Mouse (Mus musculus): ENCODE results near the gene Hhip. TPM values are rescaled to one million over a fixed set of nuclear protein-coding genes. Genes with fewer than 3 reads are reported as not detected.
"Not testable (repeated sequence)": the region's sequence is repeated elsewhere in the genome, so short reads cannot be mapped to it uniquely, and the experiment has no call there.

Gene Hhip
- polyA plus RNA-seq, 1 experiment from 2014 or later, result 5.8 TPM

GRCm38 (mm10) chr8:79991420-79991819 lies 66.4 kb downstream of the Hhip start:
- H3K4me3 ChIP-seq; H3K9ac ChIP-seq; H3K9me3 ChIP-seq; H3K36me3 ChIP-seq; H3K27ac ChIP-seq; ATAC-seq (ENCODE audit: insufficient number of reproducible peaks, insufficient read depth, low FRiP score, low TSS enrichment); H3K4me2 ChIP-seq (replicated peaks); H3K27me3 ChIP-seq; H3K4me1 ChIP-seq: not testable (repeated sequence)
- WGBS, result 63% methylated on average over 1 of the region's 2 CpGs

- no peak overlapping the region for H3K4me3 ChIP-seq
- no peak for ATAC-seq (ENCODE audit: insufficient number of reproducible peaks, insufficient read depth, low FRiP score, low TSS enrichment)
- no peaks in the 10 kb centered on the region for H3K27me3 ChIP-seq
- H3K4me2 ChIP-seq (replicated peaks), result no peak overlapping the region
- H3K9me3 ChIP-seq, result no peaks in the 10 kb centered on the region
- no peaks in the 10 kb centered on the region for H3K4me1 ChIP-seq
- 29% methylated on average over 2 of the region's 2 CpGs for WGBS
- H3K27ac ChIP-seq, result no peak overlapping the region
- H3K36me3 ChIP-seq, result no peaks in the 10 kb centered on the region
- no peak overlapping the region for H3K9ac ChIP-seq
Measured at GRCm38 (mm10) chr8:79984946-79985345, 72.9 kb downstream of the Hhip start.

GRCm38 (mm10) chr8:79982144-79982543 lies 75.7 kb downstream of the Hhip start:
- Histone ChIP-seq H3K4me2 (replicated peaks) (no peak overlapping the region), H3K36me3 (no peaks in the 10 kb centered on the region), H3K27me3 (no peaks in the 10 kb centered on the region), H3K9me3 (no peaks in the 10 kb centered on the region), H3K4me1 (no peaks in the 10 kb centered on the region), H3K4me3 (no peak overlapping the region), H3K27ac (no peak overlapping the region), H3K9ac (no peak overlapping the region)
- WGBS, result 45% methylated on average over 4 of the region's 4 CpGs
- no peak for ATAC-seq (ENCODE audit: insufficient number of reproducible peaks, insufficient read depth, low FRiP score, low TSS enrichment)

GRCm38 (mm10) chr8:79966159-79966558 lies 91.6 kb downstream of the Hhip start:
- Histone ChIP-seq H3K36me3 (no peaks in the 10 kb centered on the region), H3K27ac (no peak overlapping the region), H3K9ac (no peak overlapping the region), H3K27me3 (no peaks in the 10 kb centered on the region), H3K4me1 (no peaks in the 10 kb centered on the region), H3K4me3 (no peak overlapping the region), H3K9me3 (no peaks in the 10 kb centered on the region), H3K4me2 (replicated peaks) (no peak overlapping the region)
- no peak for ATAC-seq (ENCODE audit: insufficient number of reproducible peaks, insufficient read depth, low FRiP score, low TSS enrichment)
- WGBS, result 68% methylated on average over 6 of the region's 6 CpGs

- WGBS, result 16% methylated on average over 3 of the region's 3 CpGs
- H3K9ac ChIP-seq, result no peak overlapping the region
Measured at GRCm38 (mm10) chr8:79952857-79953256, 104.9 kb downstream of the Hhip start.

GRCm38 (mm10) chr8:79950376-79950775 lies 107.4 kb downstream of the Hhip start:
- Histone ChIP-seq H3K27me3 (no peaks in the 10 kb centered on the region), H3K36me3 (no peaks in the 10 kb centered on the region), H3K4me3 (no peak overlapping the region), H3K9me3 (no peaks in the 10 kb centered on the region), H3K4me1 (no peaks in the 10 kb centered on the region), H3K27ac (no peak overlapping the region), H3K4me2 (replicated peaks) (no peak overlapping the region), H3K9ac (no peak overlapping the region)
- no peak for ATAC-seq (ENCODE audit: insufficient number of reproducible peaks, insufficient read depth, low FRiP score, low TSS enrichment)
- 81% methylated on average over 3 of the region's 3 CpGs for WGBS

More at GRCm38 (mm10) chr8:79952857-79953256, 104.9 kb downstream of the Hhip start:
- no peak for ATAC-seq (ENCODE audit: insufficient number of reproducible peaks, insufficient read depth, low FRiP score, low TSS enrichment)
- no peaks in the 10 kb centered on the region for H3K9me3 ChIP-seq
- H3K36me3 ChIP-seq, result no peaks in the 10 kb centered on the region
- no peaks in the 10 kb centered on the region for H3K4me1 ChIP-seq
- no peak overlapping the region for H3K4me3 ChIP-seq
- H3K4me2 ChIP-seq (replicated peaks), result no peak overlapping the region
- no peak overlapping the region for H3K27ac ChIP-seq
- no peaks in the 10 kb centered on the region for H3K27me3 ChIP-seq

DNA sequence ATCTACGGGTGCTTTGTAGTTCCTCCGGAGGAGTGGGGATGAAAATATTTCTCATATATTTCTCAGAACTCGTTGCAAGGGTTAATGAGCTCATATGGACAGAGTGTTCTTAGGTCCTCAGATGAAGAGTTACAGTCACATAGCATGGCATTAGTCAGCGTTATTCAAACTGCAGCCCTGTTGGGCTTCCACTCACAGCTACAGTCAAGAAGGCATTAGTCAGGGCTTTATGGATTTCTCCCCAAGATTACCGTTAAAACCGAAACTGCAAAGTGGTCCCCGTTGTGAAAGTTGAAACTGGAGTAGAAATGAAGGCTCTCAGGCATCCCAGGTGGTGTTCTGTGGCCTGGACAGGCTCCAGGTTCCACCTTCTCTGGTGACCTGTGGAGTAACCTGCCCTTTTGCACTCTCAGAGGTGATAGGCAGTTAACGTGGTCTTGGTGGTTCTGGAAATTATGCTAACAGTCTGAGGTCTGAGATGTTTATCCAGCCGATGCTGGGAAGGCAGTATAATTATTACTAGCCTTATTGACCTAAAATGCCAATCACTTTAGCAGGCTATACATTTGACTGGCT lies 112.2 kb downstream of the Hhip start:
- Histone ChIP-seq H3K27ac (no peak overlapping the region), H3K9ac (no peak overlapping the region), H3K4me2 (replicated peaks) (no peak overlapping the region), H3K4me3 (no peak overlapping the region), H3K9me3 (no peaks in the 10 kb centered on the region), H3K27me3 (no peaks in the 10 kb centered on the region), H3K36me3 (no peaks in the 10 kb centered on the region), H3K4me1 (no peaks in the 10 kb centered on the region)
- 65% methylated on average over 9 of the region's 9 CpGs for WGBS
- no peak for ATAC-seq (ENCODE audit: insufficient number of reproducible peaks, insufficient read depth, low FRiP score, low TSS enrichment)

DNA sequence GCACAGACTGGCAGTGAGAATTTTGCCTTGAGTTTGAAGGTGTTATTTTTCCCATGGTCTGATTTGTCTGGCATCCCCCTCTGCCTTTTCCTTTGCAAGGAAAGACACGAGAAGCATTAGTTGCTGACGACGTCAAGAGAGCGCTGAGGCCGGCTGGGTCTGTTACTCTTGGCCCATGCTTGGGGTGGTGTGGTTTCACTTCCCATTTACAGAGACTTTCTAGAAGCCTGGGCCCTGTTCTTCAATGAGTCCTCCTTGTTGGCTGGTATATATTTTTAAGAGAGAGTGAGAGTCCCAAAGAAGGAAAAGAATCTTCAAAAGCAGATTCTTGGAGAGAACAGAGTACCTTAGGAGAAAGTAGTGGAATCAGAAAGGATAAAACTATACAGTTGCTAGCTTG lies 116.7 kb downstream of the Hhip start:
- Histone ChIP-seq H3K4me2 (replicated peaks) (no peak overlapping the region), H3K27ac (no peak overlapping the region), H3K4me1 (peaks cover 9% of the 10 kb centered on the region), H3K27me3 (no peaks in the 10 kb centered on the region), H3K9me3 (no peaks in the 10 kb centered on the region), H3K4me3 (no peak overlapping the region), H3K36me3 (no peaks in the 10 kb centered on the region), H3K9ac (no peak overlapping the region)
- no peak for ATAC-seq (ENCODE audit: insufficient number of reproducible peaks, insufficient read depth, low FRiP score, low TSS enrichment)
- 91% methylated on average over 5 of the region's 5 CpGs for WGBS

DNA sequence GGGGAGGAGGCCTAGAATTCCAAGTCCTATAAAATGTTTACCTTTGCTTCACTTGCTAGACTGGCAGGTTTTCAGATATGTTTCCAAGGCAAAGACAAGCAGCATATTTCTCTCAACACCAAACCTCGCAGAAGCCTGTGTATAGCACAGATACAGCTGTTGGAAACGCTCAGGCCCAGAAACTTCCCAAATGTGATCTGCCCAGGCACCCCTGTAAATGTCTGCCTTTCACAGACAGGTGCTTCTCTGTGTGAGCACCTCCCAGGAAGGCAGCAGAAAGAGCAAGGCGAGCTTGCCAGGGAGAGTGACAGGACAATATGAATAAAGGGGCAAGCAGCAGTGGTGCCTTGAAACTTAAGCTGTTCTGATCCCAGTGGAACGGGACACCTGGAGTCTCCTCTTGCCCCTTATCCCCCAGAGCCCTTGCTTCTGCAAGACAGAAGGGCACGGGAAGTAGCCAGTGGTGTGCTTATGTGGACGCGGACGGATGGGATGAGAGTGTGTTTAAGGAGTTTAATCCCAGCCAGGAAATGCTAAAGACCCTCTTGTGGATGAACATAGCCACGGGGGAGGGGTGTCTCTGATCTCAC lies 120.9 kb downstream of the Hhip start:
- Histone ChIP-seq H3K27ac (no peak overlapping the region), H3K36me3 (no peaks in the 10 kb centered on the region), H3K9ac (no peak overlapping the region), H3K4me3 (no peak overlapping the region), H3K4me2 (replicated peaks) (no peak overlapping the region), H3K27me3 (no peaks in the 10 kb centered on the region), H3K4me1 (peaks cover 13% of the 10 kb centered on the region), H3K9me3 (no peaks in the 10 kb centered on the region)
- 50% methylated on average over 9 of the region's 9 CpGs for WGBS
- ATAC-seq (ENCODE audit: insufficient number of reproducible peaks, insufficient read depth, low FRiP score, low TSS enrichment), result no peak

GRCm38 (mm10) chr8:79935793-79936192 lies 122.0 kb downstream of the Hhip start:
- H3K27ac ChIP-seq, result no peak overlapping the region
- H3K4me1 ChIP-seq, result peaks cover 13% of the 10 kb centered on the region
- no peaks in the 10 kb centered on the region for H3K9me3 ChIP-seq
- H3K27me3 ChIP-seq, result no peaks in the 10 kb centered on the region
- no peaks in the 10 kb centered on the region for H3K36me3 ChIP-seq
- 26% methylated on average over 7 of the region's 7 CpGs for WGBS
- H3K4me2 ChIP-seq (replicated peaks), result no peak overlapping the region; the same call in 1 of the 2 replicates
- ATAC-seq (ENCODE audit: insufficient number of reproducible peaks, insufficient read depth, low FRiP score, low TSS enrichment), result no peak
- H3K4me3 ChIP-seq, result no peak overlapping the region
- no peak overlapping the region for H3K9ac ChIP-seq

- 56% methylated on average over 4 of the region's 4 CpGs for WGBS
- H3K27ac ChIP-seq, result no peak overlapping the region
- no peak overlapping the region for H3K9ac ChIP-seq
- H3K36me3 ChIP-seq, result no peaks in the 10 kb centered on the region
- ATAC-seq (ENCODE audit: insufficient number of reproducible peaks, insufficient read depth, low FRiP score, low TSS enrichment), result no peak
- no peak overlapping the region for H3K4me3 ChIP-seq
- H3K27me3 ChIP-seq, result no peaks in the 10 kb centered on the region
- no peaks in the 10 kb centered on the region for H3K9me3 ChIP-seq
- 0 out of 2 replicates have a peak, but pooled peaks cover 7% of the 10 kb centered on the region for H3K4me1 ChIP-seq
- H3K4me2 ChIP-seq (replicated peaks), result no peak overlapping the region
Measured at GRCm38 (mm10) chr8:79929202-79929601, 128.6 kb downstream of the Hhip start.

- 0 out of 2 replicates have a peak, but pooled peaks cover 4% of the 10 kb centered on the region for H3K4me1 ChIP-seq
- no peak for ATAC-seq (ENCODE audit: insufficient number of reproducible peaks, insufficient read depth, low FRiP score, low TSS enrichment)
Measured at GRCm38 (mm10) chr8:79917211-79917610, 140.6 kb downstream of the Hhip start.

More at GRCm38 (mm10) chr8:79917211-79917610, 140.6 kb downstream of the Hhip start:
- Histone ChIP-seq H3K4me3 (no peak overlapping the region), H3K4me2 (replicated peaks) (no peak overlapping the region), H3K36me3 (no peaks in the 10 kb centered on the region), H3K27me3 (no peaks in the 10 kb centered on the region), H3K9me3 (no peaks in the 10 kb centered on the region), H3K27ac (no peak overlapping the region), H3K9ac (no peak overlapping the region)
- WGBS, result 41% methylated on average over 7 of the region's 7 CpGs

All from embryonic facial prominence, embryonic 12.5 days (tissue).